Mouse (Mus musculus) liver, adult 2 months (tissue): ENCODE data around the gene Gm47955. TPM values are rescaled to one million over a fixed set of nuclear protein-coding genes. Genes with fewer than 3 reads are reported as not detected.
"Not testable (repeated sequence)": the region's sequence is repeated elsewhere in the genome, so short reads cannot be mapped to it uniquely, and the experiment has no call there.

Experiments used
- DNase-seq: peaks from one replicate; pipeline ENCODE4 v3.0.0-alpha.2; 2011; ENCODE audit warnings: low read depth, low spot score; ENCODE audit errors: extremely low read depth
- H3K27ac ChIP-seq: fragments of 200-500 bp; replicated peaks from 2 replicates; pipeline ENCODE4 v1.5.1; 2012; ENCODE audit warnings: low read depth, mild to moderate bottlenecking, control low read depth, inconsistent platforms, low read length; ENCODE audit not compliant: insufficient read depth
- H3K27me3 ChIP-seq: fragments of 200-500 bp; 2 replicates; pipeline ENCODE4 v1.6.1; 2012; ENCODE audit warnings: mild to moderate bottlenecking, moderate library complexity, low read length, inconsistent platforms; ENCODE audit not compliant: control insufficient read depth, insufficient read depth
- H3K36me3 ChIP-seq: fragments of 200-500 bp; 2 replicates; pipeline ENCODE4 v1.6.1; 2012; ENCODE audit warnings: low read length, inconsistent platforms; ENCODE audit not compliant: control insufficient read depth, insufficient read depth
- H3K4me1 ChIP-seq: fragments of 200-500 bp; 2 replicates; pipeline ENCODE4 v1.6.1; 2011; ENCODE audit warnings: low read length; ENCODE audit not compliant: control insufficient read depth, insufficient read depth
- H3K4me3 ChIP-seq: fragments of 200-500 bp; 2 replicates; pipeline ENCODE4 v1.5.1; 2011; ENCODE audit warnings: low read depth, mild to moderate bottlenecking, control low read depth, low read length, moderate library complexity; ENCODE audit not compliant: insufficient read depth
- H3K79me2 ChIP-seq: fragments of 200-500 bp; 2 replicates; pipeline ENCODE4 v1.6.1; 2012; ENCODE audit warnings: inconsistent platforms, mild to moderate bottlenecking, low read length, moderate library complexity; ENCODE audit not compliant: control insufficient read depth, insufficient read depth
- H3K9ac ChIP-seq: fragments of 200-500 bp; 2 replicates; pipeline ENCODE4 v1.6.1; 2012; ENCODE audit warnings: low read depth, mild to moderate bottlenecking, control low read depth, inconsistent platforms, low read length
- CTCF ChIP-seq: fragments of 200-500 bp; IDR thresholded peaks from 2 replicates; pipeline ENCODE4 v1.5.1; 2011; ENCODE audit warnings: low read depth, low read length, control low read depth
- POLR2A ChIP-seq: fragments of 200-500 bp; IDR thresholded peaks from 2 replicates; pipeline ENCODE4 v1.6.1; 2011; ENCODE audit warnings: low read length, control low read depth; ENCODE audit not compliant: insufficient read depth; ENCODE audit errors: extremely low read depth
- WGBS: fragments of 180-500 bp; shearing (Covaris S2); methylation state at CpG from one replicate; pipeline ENCODE4 v1.1.7; 2018; 5-methylcytosine and 5-hydroxymethylcytosine counted together
- polyA plus RNA-seq: library from polyadenylated mRNA; depleted of rRNA; stranded (reverse); fragments of >200 nt; gene quantifications from 2 replicates; pipeline ENCODE4 v1.2.3, GENCODE M21; 2012; rRNA removed
- total RNA-seq: library from RNA; depleted of rRNA; stranded (reverse); fragments of >200 nt; gene quantifications from 2 replicates; pipeline ENCODE4 v1.2.3, GENCODE M21; 2014; rRNA removed

Gm47955 gene
- total RNA-seq (not detected in 2 replicates), polyA plus RNA-seq (not detected in 2 replicates)

GRCm38 (mm10) chr1:82959870-82960385 is at the start of gene Gm47955:
Gm47955 (plus strand) TSS chr1:82960286.
- H3K4me1 ChIP-seq, result no peaks in the 10 kb centered on the region
- H3K36me3 ChIP-seq, result no peaks in the 10 kb centered on the region
- no peaks in the 10 kb centered on the region for H3K27me3 ChIP-seq
- no peak within 1 kb of the TSS for H3K27ac ChIP-seq
- no peak within 1 kb of the TSS for H3K4me3 ChIP-seq
- 86% methylated on average over 11 of the region's 11 CpGs for WGBS
- TF ChIP-seq CTCF (no peak), POLR2A (no peak)
- peak; percentile 11 for DNase-seq
- H3K79me2 ChIP-seq, result no peaks in the 10 kb centered on the region
- no peak within 1 kb of the TSS for H3K9ac ChIP-seq

DNA sequence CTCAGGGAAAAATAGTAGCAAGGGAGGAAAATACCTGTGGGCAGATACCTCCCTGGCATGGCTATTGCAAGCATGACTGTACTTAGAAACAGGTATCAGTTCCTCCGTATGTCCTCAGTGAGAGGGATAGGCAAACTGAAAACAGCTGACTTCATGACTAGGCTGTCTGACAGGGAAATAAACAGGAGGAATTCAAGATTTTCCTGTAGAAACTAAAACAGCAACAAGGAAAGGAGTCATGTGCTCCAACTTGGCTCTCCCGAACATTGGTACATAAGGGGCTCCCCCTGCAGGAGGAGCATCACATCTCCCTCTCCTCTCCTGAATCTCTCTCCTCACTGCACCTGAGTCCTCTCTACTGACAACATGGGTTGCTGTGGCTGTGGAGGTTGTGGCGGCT is 47.1 kb upstream of the Gm47955 start, which contains the start of gene A030005L19Rik:
Gene A030005L19Rik, plus strand, starts transcription at position 301 of the 400 bp plus-strand sequence.
- no peak within 1 kb of the TSS for H3K4me3 ChIP-seq
- TF ChIP-seq CTCF (peak; percentile 16; the same call in 1 of the 2 replicates), POLR2A (no peak)
- H3K36me3 ChIP-seq, result no peaks in the 10 kb centered on the region
- H3K27me3 ChIP-seq, result no peaks in the 10 kb centered on the region
- no peaks in the 10 kb centered on the region for H3K79me2 ChIP-seq
- no peak within 1 kb of the TSS for H3K27ac ChIP-seq
- DNase-seq, result no peak
- H3K4me1 ChIP-seq, result no peaks in the 10 kb centered on the region
- no peak within 1 kb of the TSS for H3K9ac ChIP-seq
- 77% methylated on average over 3 of the region's 3 CpGs for WGBS

DNA sequence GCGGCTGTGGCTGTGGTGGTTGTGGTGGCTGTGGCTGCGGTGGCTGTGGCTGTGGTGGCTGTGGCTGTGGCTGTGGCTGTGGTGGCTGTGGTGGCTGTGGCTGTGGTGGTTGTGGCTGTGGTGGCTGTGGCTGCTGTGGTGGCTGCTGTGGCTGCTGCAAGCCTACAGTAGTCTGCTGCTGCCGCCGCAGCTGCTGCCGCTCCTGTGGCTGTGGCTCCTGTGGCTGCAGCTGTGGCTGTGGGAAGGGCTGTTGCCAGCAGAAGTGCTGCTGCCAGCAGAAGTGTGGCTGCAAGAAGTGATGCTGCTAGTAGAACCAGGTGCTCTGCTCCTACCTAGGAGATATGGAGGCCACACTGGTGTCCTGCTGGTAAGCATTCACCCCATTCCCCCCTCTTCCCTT is 46.7 kb upstream of the Gm47955 start:
- not testable (repeated sequence) for H3K4me3 ChIP-seq, H3K27ac ChIP-seq, H3K36me3 ChIP-seq, H3K79me2 ChIP-seq, H3K4me1 ChIP-seq, H3K9ac ChIP-seq, DNase-seq, H3K27me3 ChIP-seq
- 90% methylated on average over 5 of the region's 5 CpGs for WGBS

GRCm38 (mm10) chr1:82924650-82925049 is 35.4 kb upstream of the Gm47955 start, which contains the start of gene A030014E15Rik:
A030014E15Rik (plus strand) TSS chr1:82924917.
- no peak within 1 kb of the TSS for H3K27ac ChIP-seq
- H3K4me1 ChIP-seq, result no peaks in the 10 kb centered on the region
- TF ChIP-seq CTCF, result no peak
- TF ChIP-seq POLR2A, result no peak
- 86% methylated on average over 6 of the region's 6 CpGs for WGBS
- no peaks in the 10 kb centered on the region for H3K79me2 ChIP-seq
- H3K36me3 ChIP-seq, result no peaks in the 10 kb centered on the region
- no peak within 1 kb of the TSS for H3K4me3 ChIP-seq
- no peak within 1 kb of the TSS for H3K9ac ChIP-seq
- H3K27me3 ChIP-seq, result no peaks in the 10 kb centered on the region
- DNase-seq, result peak; percentile 11

GRCm38 (mm10) chr1:82930558-82930957 is 29.5 kb upstream of the Gm47955 start:
- DNase-seq, H3K27ac ChIP-seq, H3K27me3 ChIP-seq, H3K9ac ChIP-seq, H3K79me2 ChIP-seq, H3K4me3 ChIP-seq, H3K36me3 ChIP-seq, H3K4me1 ChIP-seq: not testable (repeated sequence)
- 91% methylated on average over 3 of the region's 3 CpGs for WGBS

- H3K36me3 ChIP-seq, H3K27me3 ChIP-seq, H3K4me1 ChIP-seq, H3K79me2 ChIP-seq, H3K9ac ChIP-seq, H3K4me3 ChIP-seq, H3K27ac ChIP-seq, DNase-seq: not testable (repeated sequence)
- WGBS, result no CpG with 5 or more reads among the region's 6 CpGs
Observed at GRCm38 (mm10) chr1:82931326-82931725, 28.8 kb upstream of the Gm47955 start, which contains the start of gene Gm6217. Gm6217 (minus strand) TSS chr1:82931399.
